Mouse (Mus musculus): Measurements from ENCODE around the gene Slc7a10.
A peak's percentile ranks its signal among the peaks of the same experiment; 100 is the strongest.

Gene Slc7a10

DNA sequence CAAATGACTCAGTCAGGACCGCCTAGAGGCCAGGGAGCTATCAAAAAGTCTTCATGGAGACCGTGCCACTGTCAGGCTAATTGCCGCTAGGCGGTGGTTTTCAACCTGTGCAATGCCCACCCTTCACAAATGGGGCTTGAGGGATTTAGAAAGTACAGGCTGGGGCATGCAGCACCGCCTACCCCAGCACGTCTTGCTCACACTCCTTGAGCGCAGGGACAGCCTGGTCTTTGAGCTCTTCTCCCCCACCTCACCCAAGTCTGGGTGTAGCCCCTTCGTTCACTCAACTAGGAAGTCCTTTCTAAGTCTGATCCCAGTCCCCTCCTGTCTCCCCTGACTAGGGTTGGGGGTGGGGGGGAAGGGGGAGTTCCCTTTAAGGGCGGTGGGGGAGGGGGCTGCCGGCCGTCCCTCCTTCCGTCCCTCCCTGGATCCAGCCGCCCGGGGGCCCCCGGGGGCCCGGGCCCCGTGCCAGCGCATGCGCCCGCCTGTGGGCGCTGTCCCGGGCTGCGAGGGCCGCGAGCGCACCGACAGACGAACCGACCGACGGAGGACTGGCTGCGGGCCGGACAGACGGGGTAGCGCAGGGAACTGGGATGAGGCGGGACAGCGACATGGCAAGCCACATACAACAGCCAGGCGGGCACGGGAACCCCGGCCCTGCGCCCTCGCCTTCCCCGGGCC lies at the start of gene Slc7a10:
TSS of gene Slc7a10 (plus strand) at position 497 of the 681 bp plus-strand sequence.
- no peak for DNase-seq (ENCODE audit: low spot score)

DNA sequence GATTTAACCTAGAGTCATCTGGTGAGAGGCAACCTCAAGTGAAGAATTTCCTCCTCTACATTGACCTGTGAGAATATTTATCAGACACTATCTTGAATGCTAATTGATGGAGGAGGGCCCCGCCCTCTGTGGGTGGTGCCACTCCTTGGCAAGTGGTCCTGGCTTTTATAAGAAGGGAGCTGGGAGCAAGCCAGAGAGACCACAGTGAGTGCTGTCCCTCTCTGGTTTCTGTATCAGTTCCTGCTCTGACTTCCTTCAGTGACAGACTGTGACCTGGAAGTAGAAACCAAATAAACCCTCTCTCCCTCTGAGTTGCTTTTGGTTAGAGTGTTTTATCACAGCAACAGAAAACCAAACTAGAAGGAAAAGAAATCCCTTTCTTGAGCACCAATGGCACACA lies 48.7 kb upstream of the Slc7a10 start:
- no peak for DNase-seq (ENCODE audit: low spot score)

DNA sequence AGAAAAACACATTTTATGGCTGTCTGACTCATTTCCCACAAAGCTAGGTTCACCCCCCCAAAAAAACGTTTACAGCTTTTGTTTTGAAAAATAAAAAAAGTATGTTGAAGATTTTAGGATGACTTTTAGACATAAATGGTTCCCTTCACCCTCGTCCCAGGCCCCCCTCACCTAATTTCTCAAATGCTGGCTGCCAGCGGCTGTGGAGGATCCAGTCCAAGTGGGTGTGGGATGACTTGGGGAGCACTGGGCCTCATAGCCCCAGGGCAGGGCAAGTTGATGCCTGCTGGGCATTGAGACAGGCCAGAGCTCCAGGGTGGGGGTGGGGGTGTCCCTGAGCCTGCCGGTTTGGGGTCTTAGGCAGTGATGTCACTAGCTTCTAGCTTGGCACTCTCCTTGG lies 47.7 kb upstream of the Slc7a10 start:
- DNase-seq (ENCODE audit: low spot score): no peak

DNA sequence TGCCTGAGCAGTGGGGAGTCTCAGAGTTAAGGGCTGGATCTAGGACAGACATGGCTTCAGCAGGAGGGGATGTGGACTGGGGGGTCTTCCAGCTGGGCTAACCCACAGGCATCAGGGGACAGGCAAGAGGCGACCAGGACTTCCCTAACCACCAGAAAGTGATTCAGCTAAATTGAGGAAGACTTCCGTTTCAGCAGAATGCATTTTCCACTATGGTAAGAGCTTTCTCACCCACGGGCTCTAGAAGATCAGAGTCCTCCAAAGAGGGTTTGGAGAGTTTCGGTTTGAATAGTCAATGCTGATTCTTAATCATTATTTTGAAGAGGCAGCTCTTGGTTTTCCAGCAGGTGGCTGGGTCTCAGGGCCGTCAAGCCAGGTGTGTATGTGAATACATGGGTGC lies 46.3 kb upstream of the Slc7a10 start:
- no peak for DNase-seq (ENCODE audit: low spot score)

DNA sequence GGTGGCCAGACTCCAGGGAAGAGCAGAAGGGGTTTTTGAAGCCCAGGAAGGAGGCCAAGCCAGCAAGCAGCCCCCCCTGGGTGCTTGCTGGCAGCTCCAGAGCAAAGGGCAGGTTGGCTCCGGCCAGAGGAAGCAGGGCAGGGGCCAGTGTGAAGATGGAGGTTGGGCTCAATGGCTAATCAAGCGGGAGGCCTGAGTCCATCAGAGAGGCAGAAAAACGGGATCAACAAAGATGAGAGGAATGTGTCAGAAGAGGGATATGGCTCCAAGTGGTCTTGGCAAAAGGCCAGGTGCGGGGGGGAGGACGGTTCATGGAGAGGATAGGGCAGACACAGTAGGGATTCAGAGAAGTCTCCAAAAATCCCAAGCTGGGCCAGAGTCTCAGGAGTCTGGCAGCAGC lies 44.7 kb upstream of the Slc7a10 start:
- no peak for DNase-seq (ENCODE audit: low spot score)

DNA sequence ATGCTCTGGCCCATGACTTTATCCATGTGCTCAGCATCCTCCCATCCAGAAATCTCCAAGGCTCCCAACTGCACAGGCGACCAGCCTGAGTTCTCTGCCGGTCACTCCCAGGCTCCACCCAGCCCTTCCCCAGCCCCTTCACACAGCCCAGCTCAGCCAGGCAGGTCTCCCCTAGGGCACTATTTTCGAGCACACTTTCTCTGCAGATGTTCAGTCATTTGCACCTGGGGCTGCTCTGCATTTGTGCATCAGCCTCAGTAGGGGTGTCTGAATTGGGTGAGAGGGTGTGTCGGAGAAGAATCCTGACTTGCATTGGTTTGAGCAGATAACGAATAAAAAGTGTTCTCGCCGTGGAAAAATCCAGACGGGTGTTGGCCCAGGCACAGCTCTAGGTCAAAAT lies 43.7 kb upstream of the Slc7a10 start:
- DNase-seq (ENCODE audit: low spot score): no peak

DNA sequence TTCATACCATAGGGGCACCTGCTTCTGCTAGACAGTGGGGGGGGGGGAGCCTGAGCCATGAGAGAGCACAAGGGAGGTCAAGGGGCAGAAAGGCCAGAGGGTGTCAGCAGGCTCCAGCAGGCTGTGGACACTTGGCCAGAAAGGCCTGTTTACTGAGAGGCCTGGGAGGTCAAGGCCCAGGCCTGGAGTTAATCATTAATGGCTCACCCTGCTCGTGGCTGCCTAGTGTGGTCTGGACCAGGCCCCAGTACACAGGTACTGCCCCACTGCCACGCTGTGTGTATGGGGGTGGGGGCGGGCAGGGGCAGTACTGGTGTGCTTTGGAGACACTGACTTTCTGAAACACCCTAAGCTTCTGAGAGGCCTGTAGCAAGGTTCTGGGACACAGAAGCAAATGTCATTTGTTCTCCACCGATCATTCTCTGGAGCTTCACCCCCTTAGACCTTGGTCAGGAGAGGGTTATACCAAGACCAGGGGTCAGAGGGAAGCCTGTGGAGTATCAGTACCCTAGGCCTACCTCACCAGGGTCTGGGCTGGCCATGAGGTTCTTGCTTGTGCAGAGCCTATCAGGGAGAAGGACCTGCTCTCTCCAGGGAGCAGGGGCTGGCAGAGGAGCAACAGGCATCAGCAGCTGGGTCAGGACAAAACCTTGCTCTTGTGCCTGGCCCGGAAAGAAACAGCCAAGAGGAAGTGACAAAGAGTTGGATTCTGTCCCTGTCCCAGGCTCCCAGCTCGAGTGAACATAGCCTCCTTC lies 42.1 kb upstream of the Slc7a10 start:
- no peak for DNase-seq (ENCODE audit: low spot score)

DNA sequence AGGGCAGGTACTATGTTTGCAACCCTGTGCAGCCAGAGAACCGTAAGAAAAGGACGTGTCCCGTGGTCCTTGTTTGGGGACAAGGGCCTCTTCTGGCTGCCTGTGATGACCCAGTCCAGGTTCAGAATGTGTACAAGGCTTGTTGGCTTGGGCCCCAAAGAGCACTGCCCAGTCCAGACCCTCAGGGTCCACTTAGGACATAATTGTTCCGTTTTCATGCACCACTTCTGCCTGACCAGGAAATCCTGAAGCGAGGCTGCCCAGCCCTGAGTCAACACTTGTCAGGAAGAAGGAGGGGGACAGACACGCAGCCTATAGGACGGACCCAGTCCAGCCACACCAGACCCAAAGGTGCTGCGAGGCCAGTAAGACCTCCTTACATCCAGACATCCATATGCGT lies 41.1 kb upstream of the Slc7a10 start:
- DNase-seq (ENCODE audit: low spot score): no peak

DNA sequence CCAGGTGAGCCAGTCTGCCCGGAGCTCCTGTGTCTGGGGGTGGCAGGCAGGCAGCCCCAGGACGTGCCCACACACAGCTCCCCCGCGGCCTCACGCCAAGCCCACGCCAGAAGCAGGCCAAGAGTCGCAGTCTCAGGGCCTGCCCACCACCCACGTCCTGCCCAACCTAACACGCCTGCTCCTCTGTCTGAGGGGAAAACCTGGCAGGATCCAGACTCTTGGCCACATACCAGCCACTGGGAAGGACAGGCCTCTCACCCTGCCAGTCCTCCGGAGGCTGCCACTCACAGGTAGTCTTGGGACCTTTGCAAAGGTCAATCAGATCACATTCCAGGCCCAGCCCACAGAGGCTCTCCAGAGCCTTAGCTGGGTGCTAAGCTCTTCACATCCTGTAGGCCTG lies 39.9 kb upstream of the Slc7a10 start:
- no peak for DNase-seq (ENCODE audit: low spot score)

DNA sequence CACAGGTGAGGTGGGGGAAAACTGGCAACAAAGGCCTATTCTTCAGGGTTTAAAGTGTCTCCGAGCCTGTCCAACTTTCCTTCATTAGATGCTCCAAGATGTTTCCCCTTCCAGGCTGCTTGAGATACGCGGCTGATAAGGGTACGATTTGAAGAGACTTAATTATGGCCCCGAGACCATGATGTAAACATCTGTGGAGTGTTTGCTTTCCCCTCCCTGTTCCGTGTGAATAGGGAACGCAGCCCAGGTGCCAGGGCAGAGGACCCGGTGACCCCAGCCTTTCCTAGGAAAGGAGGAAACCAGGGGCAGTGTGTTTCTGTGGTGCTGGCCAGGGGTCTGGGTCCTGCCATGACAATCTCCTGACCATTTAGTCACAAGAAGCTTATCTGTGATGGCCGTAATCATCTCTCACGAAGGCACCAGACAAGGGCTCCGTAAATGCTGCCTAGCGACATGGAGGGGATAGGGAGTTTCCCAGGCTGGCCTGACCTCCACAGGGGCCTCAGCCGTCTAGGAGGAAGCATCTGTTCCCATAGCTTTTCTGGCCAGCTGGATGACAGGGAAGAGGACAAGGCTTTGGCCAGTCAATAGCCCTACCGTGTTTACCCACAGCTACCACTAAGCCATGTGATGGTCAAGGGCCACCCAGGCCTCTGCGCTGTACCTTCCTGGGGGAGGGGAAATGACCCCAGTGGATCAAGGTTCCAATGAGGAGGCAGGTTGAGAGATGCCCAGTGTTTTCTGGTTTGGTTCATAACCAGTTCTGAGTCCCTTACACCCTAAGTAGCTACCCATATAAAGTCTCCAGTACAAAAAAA lies 36.4 kb upstream of the Slc7a10 start:
- DNase-seq (ENCODE audit: low spot score): no peak

DNA sequence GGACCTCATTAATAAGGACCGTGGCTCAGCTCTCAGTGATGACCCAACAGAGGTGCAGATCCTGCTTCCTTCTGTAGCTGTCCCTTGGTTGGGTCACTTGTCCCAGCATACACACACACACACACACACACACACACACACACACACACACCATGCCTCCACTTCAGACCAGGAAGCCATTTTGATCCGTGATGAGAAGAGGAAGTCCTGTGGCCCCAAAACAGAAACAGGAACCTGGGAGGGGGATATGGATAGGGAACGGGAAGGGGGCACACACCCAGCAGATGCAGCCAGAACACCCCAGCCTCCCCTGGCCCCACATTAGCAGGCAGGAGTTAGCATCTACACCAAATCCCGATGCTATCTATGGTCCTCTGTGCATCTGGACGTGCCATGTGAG lies 35.3 kb upstream of the Slc7a10 start:
- no peak for DNase-seq (ENCODE audit: low spot score)

DNA sequence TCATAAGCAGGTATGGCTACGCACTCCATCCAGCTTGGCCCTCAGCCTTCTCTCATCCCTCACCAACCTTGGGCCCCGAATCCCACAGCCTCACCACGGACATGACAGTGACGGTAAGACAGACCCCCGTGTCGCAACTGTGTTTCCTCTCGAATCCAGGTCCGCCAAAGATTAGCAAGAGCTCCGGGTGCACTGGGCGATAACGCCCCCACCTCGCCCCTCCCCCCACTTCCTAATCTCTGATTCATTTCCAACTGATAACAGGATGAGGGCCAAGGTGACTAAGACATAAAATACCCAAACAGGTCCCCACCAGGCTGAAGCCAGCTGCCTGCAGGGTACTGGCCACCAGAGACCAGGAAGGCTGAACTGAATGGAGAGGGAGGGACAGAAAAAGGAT lies 31.7 kb upstream of the Slc7a10 start:
- no peak for DNase-seq (ENCODE audit: low spot score)

DNA sequence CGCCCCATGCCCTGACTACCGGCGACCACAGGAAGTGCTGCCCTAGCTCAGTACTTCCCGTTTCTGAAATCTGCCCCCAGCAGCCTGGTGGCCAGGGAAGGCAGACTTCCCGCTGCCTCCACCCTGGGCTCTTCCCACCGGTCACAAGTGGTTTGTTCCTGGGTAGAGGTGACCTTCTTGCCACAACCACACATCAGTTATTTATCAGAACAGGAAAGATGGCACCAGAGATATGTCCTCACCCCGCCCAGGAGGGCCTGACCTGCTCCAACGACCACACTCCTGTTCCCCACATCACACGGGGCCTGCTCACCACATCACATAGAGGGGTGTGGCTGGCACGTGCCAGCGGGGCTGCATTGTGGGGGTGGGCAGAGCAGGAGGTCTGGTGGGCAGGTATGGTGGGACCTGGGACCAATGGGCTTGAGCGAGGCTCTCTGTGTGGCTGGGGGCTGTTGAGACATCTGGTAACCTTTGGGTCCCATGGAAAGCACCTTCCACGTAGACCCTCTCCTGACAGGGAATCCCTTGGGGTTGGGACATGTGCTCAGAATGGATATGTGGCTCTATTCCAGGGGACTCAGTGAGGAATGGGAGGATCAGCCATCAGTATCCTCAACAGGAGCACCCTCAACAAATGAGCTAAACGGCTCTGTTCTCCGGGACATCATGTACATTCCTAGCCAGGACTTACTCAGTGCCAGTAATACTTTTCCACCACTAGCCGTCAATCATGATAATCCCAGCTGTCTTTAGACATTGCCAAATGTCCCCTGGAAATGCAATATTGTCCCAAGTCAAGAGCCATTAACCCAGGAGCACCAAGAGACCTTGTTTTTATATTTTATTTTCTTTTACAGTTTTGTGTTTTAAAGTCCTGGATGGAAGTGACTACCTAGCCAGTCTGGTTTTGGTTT lies 29.4 kb upstream of the Slc7a10 start:
- DNase-seq (ENCODE audit: low spot score): no peak

DNA sequence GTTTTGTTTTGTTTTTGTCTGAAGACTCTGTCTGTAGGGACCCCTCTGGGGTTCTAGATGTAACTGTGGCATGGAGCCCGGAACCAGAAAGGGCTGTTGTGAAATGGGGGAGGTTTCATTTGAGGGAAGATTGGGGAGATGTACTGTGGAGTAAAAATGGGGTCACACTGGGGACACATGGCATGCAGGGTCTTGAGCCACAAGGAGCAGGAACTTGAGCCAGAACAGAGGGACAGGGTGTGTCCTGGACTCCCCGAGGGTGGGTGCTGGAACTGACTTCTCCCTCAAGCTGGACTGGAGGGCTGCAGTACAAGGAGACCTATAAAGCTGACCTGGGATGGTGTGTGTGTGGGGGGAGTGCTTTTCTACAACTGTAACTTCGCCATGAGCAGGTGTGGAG lies 28.7 kb upstream of the Slc7a10 start:
- no peak for DNase-seq (ENCODE audit: low spot score)

DNA sequence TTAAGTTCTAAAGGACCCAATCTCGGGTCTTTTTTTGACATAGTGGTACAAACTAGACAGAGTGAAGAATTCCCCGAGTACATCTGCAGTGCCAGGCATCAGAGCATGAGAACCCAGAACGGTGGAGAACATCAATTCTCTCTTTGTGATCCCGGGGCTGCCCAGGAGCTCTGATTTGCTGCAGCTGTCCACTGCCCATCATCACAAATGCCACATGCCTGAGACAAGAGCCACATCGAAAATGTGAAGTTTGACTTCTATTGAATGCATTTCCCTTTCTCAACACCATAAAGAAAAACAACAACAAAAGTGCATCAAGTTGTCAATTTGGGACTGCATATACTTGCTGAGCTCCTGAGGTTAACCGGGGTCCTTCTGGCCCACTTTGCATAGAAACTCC lies 23.7 kb upstream of the Slc7a10 start:
- DNase-seq (ENCODE audit: low spot score): no peak

DNA sequence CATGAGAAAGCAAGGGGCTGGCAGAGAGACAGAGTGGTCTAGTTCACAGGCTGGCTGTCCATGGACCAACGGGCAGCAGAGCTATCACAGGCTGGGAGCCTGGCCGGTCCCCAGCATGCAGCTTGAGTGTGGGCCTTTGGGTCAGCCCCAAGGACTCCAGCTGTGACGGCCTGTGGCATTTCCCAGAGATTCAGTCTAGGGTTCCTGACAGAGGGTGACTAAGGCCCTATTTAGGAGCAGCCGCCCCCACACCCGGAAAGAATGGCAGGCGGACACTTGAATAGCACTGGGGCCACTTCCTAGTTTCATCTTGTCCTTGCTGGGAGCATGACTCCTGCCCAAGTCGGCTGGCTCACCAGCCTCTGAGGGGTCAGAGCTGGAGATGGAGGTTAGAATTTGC lies 22.6 kb upstream of the Slc7a10 start:
- DNase-seq (ENCODE audit: low spot score): no peak

DNA sequence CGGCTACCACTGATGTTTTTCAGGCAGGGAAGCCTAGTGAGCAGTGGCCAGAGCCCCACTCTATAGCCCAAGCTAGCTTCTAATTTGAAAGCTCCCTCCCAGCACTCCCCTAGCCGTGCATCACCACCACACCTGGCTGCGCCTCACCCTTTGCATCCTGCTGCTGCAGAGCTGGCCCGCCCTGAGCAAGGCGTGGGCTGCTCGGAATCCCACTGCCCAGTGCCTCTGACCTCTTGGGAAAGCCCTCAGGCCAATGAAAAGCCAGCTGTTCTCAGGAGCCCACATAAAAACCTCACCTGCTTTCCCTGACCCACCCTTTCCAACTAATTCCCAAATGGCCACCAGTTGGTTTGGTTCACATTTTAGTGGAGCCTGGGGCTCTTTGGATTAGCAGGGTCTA lies 22.1 kb upstream of the Slc7a10 start:
- no peak for DNase-seq (ENCODE audit: low spot score)

DNA sequence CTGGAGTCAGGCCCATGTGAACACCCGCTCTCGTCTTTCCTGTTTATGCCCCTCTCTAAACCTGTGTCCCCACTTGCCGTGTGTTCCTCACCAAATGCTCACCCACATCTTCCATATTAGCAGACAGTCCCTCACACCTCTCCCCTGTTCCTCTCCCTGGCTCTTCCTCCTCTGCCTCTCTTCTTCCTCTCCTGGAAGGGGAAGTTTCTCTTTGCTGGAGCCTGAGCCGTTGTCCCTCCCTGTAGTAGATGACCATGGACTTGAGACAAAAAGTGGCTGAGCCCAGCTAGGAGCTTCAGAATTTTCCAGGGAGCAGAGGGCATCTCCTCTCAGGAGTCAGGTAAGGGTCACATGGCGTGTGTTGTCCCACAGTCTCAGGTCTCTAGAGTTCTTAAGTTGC lies 19.2 kb upstream of the Slc7a10 start:
- DNase-seq (ENCODE audit: low spot score): no peak

DNA sequence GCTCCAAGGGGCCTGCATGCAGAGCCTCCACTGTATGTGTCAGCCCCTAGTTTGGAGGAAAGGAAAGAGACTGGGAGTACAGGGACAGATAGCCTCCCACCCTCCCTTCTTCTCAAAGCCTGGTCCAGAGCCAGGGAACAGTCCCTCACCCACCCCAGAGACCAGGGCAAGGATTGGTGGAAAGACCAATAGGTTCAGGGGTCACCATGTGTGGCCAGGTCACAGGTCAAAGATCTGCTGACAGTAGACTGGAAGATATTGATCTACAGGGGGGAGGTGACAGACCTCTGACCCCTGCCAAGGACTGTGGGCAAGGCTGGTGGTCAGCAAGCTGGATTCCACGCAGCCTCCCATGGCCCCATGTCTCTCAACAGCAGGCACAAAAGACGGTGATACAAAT lies 18.3 kb upstream of the Slc7a10 start:
- no peak for DNase-seq (ENCODE audit: low spot score)

DNA sequence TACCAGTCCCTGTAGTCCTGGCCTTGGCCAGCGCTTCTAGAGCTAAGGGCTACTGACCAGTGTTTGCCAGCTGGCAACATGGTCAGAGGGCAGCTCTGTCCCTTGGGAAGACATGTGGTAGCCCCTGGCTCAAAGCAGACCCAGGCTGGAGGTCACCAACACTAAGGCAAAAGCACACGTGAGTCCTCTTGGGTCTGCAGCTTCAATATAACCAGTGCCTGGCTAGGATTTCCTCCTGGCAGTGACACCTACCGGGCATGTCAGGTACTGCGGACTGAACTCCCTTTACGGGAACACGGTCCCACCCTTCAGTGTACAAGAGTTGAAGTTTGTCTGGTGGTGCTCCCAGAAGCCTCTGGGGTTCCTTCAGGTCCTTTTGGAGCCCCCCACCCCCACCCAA lies 16.8 kb upstream of the Slc7a10 start:
- peak; percentile 57 for DNase-seq (ENCODE audit: low spot score)

DNA sequence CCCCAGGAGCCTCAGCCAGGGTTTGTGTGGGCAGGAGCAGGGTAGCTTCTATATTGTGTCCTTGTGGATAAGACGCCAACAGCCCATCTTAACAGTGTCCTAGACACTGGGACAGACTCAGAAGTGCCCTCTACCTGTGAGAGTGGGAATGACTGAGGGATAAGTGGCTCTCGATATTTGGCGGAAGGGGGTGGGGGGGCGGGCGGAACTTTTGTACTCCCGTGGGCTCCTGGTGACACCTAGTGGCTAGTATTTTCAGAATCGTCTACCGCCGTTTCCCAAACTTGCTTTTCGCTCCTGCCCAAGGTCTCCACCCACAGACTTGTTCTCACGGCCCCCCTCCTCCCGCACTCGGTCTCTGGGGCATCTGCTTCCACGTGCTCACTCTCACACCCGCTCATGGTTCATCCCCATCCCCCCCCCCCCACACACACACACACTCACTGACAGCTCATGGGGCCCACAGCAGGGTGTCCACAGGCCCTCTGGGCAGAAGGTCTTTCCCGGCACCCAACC lies 14.3 kb upstream of the Slc7a10 start:
- peak; percentile 48 for DNase-seq (ENCODE audit: low spot score)

DNA sequence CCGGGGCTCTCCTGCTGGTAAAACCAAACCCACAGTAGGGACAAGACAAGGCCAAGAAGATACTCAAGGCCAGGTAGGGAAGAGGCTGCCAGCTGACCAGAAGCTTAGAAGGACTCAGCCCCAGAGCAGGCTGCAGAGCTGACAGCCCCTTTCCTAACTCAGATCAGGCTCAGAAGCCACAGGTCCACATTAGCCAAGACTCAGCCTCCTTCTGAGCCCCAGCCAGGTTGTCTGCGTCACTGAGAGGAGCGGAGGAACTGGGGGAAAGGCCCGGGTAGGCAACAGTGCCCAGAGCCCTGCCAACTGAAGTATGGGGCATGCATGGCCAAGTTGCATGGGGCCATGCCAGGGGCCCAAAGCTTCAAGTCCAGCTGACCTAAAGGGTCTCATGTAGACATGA lies 13.7 kb upstream of the Slc7a10 start:
- DNase-seq (ENCODE audit: low spot score): no peak

Data from testis, postnatal 14 days (tissue).